Mouse (Mus musculus): ENCODE results near the gene Ankrd36. TPM values are rescaled to one million over a fixed set of nuclear protein-coding genes. Genes with fewer than 3 reads are reported as not detected.

The Ankrd36 gene
- 1.5 and 1.9 TPM in 2 replicates for polyA plus RNA-seq (2015; fragmentation: Nextera tagmentation; extraction: Ambion mirVana)

DNA sequence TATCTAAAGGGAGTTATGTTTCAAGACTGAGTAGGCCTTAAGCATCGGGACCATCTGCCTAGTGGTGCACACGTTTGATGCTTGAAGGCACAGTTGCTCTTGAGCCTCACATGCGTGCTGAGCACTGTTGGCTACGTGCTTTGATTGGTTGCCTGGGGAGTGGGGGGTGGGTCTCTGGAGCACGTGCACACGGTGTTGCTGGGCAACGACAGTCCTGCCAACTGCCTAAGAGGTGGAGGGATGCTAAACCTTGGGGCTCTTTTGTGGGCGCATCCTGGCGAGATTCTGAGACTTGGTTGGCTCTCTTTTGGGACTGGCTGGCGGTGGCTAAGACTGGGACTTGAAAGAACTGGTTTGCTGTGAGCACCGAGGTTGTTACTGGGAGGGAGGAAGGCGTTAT lies at the start of gene Ankrd36:
Gene Ankrd36 (plus strand): TSS at position 211 of the 400 bp plus-strand sequence.
- 83% methylated on average over 12 of the region's 12 CpGs for WGBS (ENCODE audit: insufficient replicate concordance)
- Histone ChIP-seq H3K9ac (replicated peaks) (no peak within 1 kb of the TSS), H3K4me2 (ENCODE audit: low read depth, low read length) (no peak within 1 kb of the TSS), H3K27ac (ENCODE audit: low read depth) (no peak within 1 kb of the TSS), H3K4me3 (ENCODE audit: low read depth, low read length) (no peak within 1 kb of the TSS), H3K27me3 (ENCODE audit: insufficient read depth, low read length) (no peaks in the 10 kb centered on the region), H3K4me1 (ENCODE audit: insufficient read depth) (peaks cover 13% of the 10 kb centered on the region), H3K9me3 (ENCODE audit: low read length) (no peaks in the 10 kb centered on the region), H3K36me3 (replicated peaks; ENCODE audit: insufficient read depth, low read length) (no peaks in the 10 kb centered on the region)
- DNase-seq (no peak), ATAC-seq (no peak)
- TF ChIP-seq EP300 (IDR thresholded peaks at IDR 0.05; ENCODE audit: low read depth) (no peak), CTCF (IDR thresholded peaks at IDR 0.05; ENCODE audit: low read depth) (no peak)

- peak; percentile 94 for ATAC-seq
- TF ChIP-seq CTCF (IDR thresholded peaks at IDR 0.05; ENCODE audit: low read depth) (no peak), EP300 (IDR thresholded peaks at IDR 0.05; ENCODE audit: low read depth) (no peak)
These were observed 48.8 kb upstream of the Ankrd36 start, which contains the start of gene Xbp1 for GRCm38 (mm10) chr11:5520412-5521265. Xbp1 (plus strand) TSS chr11:5520659.

DNA sequence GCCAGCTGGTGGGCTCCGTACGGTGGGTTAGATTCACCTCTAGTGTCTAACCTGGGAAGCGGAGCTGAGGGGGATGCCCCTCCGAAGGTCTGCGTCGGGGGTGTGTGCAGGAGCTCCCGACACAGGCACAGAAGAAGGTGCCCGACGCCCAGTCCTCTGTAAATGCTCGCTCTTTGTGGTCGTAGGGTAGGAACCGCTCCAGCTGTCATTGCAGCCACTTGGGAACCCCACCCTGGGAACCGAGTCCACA lies 48.3 kb upstream of the Ankrd36 start:
- peaks cover 26% of the 10 kb centered on the region for H3K4me1 ChIP-seq (ENCODE audit: insufficient read depth)
- H3K4me3 ChIP-seq (ENCODE audit: low read depth, low read length), result peak overlapping the region; percentile 98
- peaks cover 39% of the 10 kb centered on the region for H3K36me3 ChIP-seq (replicated peaks; ENCODE audit: insufficient read depth, low read length)
- peak; percentile 65 for DNase-seq
- peak overlapping the region; percentile 98 for H3K27ac ChIP-seq (ENCODE audit: low read depth)
- TF ChIP-seq CTCF (IDR thresholded peaks at IDR 0.05; ENCODE audit: low read depth) (no peak), EP300 (IDR thresholded peaks at IDR 0.05; ENCODE audit: low read depth) (no peak)
- H3K27me3 ChIP-seq (ENCODE audit: insufficient read depth, low read length), result no peaks in the 10 kb centered on the region
- H3K9me3 ChIP-seq (ENCODE audit: low read length), result no peaks in the 10 kb centered on the region
- H3K4me2 ChIP-seq (ENCODE audit: low read depth, low read length), result peak overlapping the region; percentile 75
- H3K9ac ChIP-seq (replicated peaks), result peak overlapping the region; percentile 100
- WGBS (ENCODE audit: insufficient replicate concordance), result 1% methylated on average over 13 of the region's 13 CpGs
- ATAC-seq, result peak; percentile 20

More at GRCm38 (mm10) chr11:5520412-5521265, 48.8 kb upstream of the Ankrd36 start, which contains the start of gene Xbp1:
- peak within 1 kb of the TSS; percentile 100 for H3K9ac ChIP-seq (replicated peaks)
- no peaks in the 10 kb centered on the region for H3K9me3 ChIP-seq (ENCODE audit: low read length)
- DNase-seq, result peak; percentile 98
- H3K36me3 ChIP-seq (replicated peaks; ENCODE audit: insufficient read depth, low read length), result peaks cover 34% of the 10 kb centered on the region
- H3K27me3 ChIP-seq (ENCODE audit: insufficient read depth, low read length), result no peaks in the 10 kb centered on the region
- H3K27ac ChIP-seq (ENCODE audit: low read depth), result peak within 1 kb of the TSS; percentile 98
- H3K4me3 ChIP-seq (ENCODE audit: low read depth, low read length), result peak within 1 kb of the TSS; percentile 98
- H3K4me1 ChIP-seq (ENCODE audit: insufficient read depth), result peaks cover 26% of the 10 kb centered on the region
- 1% methylated on average over 65 of the region's 72 CpGs for WGBS (ENCODE audit: insufficient replicate concordance)
- peak within 1 kb of the TSS; percentile 75 for H3K4me2 ChIP-seq (ENCODE audit: low read depth, low read length)

- Histone ChIP-seq H3K4me3 (ENCODE audit: low read depth, low read length) (peak overlapping the region; percentile 98), H3K9me3 (ENCODE audit: low read length) (no peaks in the 10 kb centered on the region), H3K27me3 (ENCODE audit: insufficient read depth, low read length) (no peaks in the 10 kb centered on the region), H3K4me1 (ENCODE audit: insufficient read depth) (peaks cover 26% of the 10 kb centered on the region), H3K9ac (replicated peaks) (peak overlapping the region; percentile 100), H3K27ac (ENCODE audit: low read depth) (peak overlapping the region; percentile 98), H3K36me3 (replicated peaks; ENCODE audit: insufficient read depth, low read length) (peaks cover 44% of the 10 kb centered on the region), H3K4me2 (ENCODE audit: low read depth, low read length) (peak overlapping the region; percentile 75)
- peak; percentile 84 for DNase-seq
- TF ChIP-seq EP300 (IDR thresholded peaks at IDR 0.05; ENCODE audit: low read depth) (0 out of 2 replicates have a peak, but pooled peaks have one; percentile 18), CTCF (IDR thresholded peaks at IDR 0.05; ENCODE audit: low read depth) (peak; percentile 80)
- WGBS (ENCODE audit: insufficient replicate concordance), result 1% methylated on average over 34 of the region's 34 CpGs
- peak; percentile 67 for ATAC-seq
These were observed 47.8 kb upstream of the Ankrd36 start for GRCm38 (mm10) chr11:5521516-5522291.

- peaks cover 26% of the 10 kb centered on the region for H3K4me1 ChIP-seq (ENCODE audit: insufficient read depth)
- peak overlapping the region; percentile 75 for H3K4me2 ChIP-seq (ENCODE audit: low read depth, low read length)
- peak overlapping the region; percentile 98 for H3K4me3 ChIP-seq (ENCODE audit: low read depth, low read length)
- ATAC-seq, result no peak
- 87% methylated on average over 11 of the region's 11 CpGs for WGBS (ENCODE audit: insufficient replicate concordance)
- no peak for TF ChIP-seq EP300 (IDR thresholded peaks at IDR 0.05; ENCODE audit: low read depth)
- TF ChIP-seq CTCF (IDR thresholded peaks at IDR 0.05; ENCODE audit: low read depth), result no peak
- no peaks in the 10 kb centered on the region for H3K9me3 ChIP-seq (ENCODE audit: low read length)
- peaks cover 48% of the 10 kb centered on the region for H3K36me3 ChIP-seq (replicated peaks; ENCODE audit: insufficient read depth, low read length)
- H3K27me3 ChIP-seq (ENCODE audit: insufficient read depth, low read length), result no peaks in the 10 kb centered on the region
- no peak for DNase-seq
- H3K9ac ChIP-seq (replicated peaks), result peak overlapping the region; percentile 53
- H3K27ac ChIP-seq (ENCODE audit: low read depth), result no peak overlapping the region
These were observed 46.6 kb upstream of the Ankrd36 start for GRCm38 (mm10) chr11:5522798-5523415.
